Mouse (Mus musculus): ENCODE data around the gene Sypl2. TPM values are rescaled to one million over a fixed set of nuclear protein-coding genes. Genes with fewer than 3 reads are reported as not detected.

Sypl2 gene
- polyA plus RNA-seq, 1 experiment: 3.1 TPM

DNA sequence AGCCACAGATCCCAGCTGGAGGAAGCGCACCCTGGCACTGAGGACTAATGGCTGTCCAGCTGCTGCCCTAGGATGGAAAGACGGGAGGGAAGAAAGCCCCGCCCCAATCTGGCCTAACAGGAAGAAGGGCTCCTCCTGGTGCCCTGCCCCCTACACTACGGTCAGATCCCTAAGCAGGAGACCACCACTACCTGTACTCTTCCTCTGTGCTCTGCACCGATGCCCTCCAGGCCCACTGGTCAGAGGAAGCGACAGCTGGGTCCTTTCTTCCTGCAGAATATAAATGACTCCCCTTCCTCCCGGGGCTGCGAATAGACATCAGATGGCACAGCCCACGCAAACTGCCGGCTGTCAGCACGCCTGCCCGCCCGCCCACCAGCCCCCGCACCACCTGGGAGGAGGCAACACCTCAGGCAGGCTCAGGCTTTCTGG is 29.4 kb downstream of the Sypl2 start:
- WGBS: 24% methylated on average over 14 of the region's 14 CpGs
- H3K4me1 ChIP-seq (ENCODE audit: control insufficient read depth, insufficient read depth, low read length): peaks cover 9% of the 10 kb centered on the region
- H3K4me3 ChIP-seq (replicated peaks; ENCODE audit: extremely low read depth, low read depth, low read length): no peak overlapping the region
- DNase-seq: no peak
- TF ChIP-seq POLR2A (IDR thresholded peaks at IDR 0.05; ENCODE audit: borderline replicate concordance, extremely low read depth, low read depth, low read length) (no peak), CTCF (IDR thresholded peaks at IDR 0.05; ENCODE audit: insufficient read depth, low read length) (no peak)

DNA sequence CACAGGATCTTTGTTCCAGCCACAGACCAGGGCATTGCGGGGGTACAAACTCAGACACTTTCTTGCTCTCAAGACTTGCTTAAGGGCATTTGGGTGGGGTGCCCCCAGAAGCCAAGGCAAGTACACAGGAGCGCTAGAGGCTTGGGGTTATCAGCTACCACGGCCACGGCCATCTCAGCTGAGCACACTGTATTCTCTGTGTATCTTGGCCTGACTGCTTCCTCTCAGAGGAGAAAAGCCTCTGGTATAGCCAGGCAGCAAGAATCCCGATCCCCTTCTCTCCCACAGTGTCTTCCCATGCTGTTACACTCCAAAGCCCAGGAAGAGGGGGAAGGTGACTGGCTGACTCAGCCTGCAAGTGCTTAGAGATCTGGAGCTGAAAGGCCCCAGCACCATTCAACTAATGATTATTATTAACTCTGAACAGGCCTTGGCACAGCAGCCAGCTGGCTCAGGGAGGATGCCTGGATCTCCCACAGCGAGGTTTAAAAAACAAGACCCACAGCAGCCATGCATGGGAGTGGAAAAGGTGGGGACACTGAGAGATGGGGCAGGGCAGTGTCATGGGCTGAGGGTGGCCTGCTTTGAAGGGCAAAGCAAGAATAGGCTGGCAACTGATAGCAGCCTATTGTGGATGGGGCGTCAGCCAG is 30.4 kb downstream of the Sypl2 start:
- Histone ChIP-seq H3K4me1 (ENCODE audit: control insufficient read depth, insufficient read depth, low read length) (peaks cover 6% of the 10 kb centered on the region; the same call in 1 of the 2 replicates), H3K4me3 (replicated peaks; ENCODE audit: extremely low read depth, low read depth, low read length) (no peak overlapping the region)
- 83% methylated on average over 7 of the region's 7 CpGs for WGBS
- no peak for TF ChIP-seq CTCF (IDR thresholded peaks at IDR 0.05; ENCODE audit: insufficient read depth, low read length)
- no peak for TF ChIP-seq POLR2A (IDR thresholded peaks at IDR 0.05; ENCODE audit: borderline replicate concordance, extremely low read depth, low read depth, low read length)
- DNase-seq: no peak

DNA sequence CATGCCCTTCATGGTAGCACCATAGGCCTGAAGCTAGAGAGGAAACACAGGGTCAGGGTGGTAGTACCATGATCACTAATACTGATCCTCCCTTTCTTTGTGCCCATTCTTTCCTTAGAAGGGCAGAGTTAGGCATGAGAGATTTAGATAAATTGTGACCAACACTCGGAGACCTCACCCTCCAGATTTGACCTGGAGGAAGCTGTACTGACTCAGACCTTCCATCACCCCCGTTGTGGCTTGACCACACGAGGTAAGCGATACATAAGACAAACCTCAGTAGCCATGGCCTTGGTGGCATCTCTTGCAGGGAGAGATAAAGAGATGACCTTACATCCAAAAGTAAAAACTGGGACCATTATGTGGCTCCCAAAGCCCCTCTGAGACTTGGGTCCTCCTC is 31.2 kb downstream of the Sypl2 start:
- DNase-seq: no peak
- TF ChIP-seq POLR2A (IDR thresholded peaks at IDR 0.05; ENCODE audit: borderline replicate concordance, extremely low read depth, low read depth, low read length): no peak
- TF ChIP-seq CTCF (IDR thresholded peaks at IDR 0.05; ENCODE audit: insufficient read depth, low read length): no peak
- no peak overlapping the region for H3K4me3 ChIP-seq (replicated peaks; ENCODE audit: extremely low read depth, low read depth, low read length)
- 89% methylated on average over 4 of the region's 4 CpGs for WGBS
- H3K4me1 ChIP-seq (ENCODE audit: control insufficient read depth, insufficient read depth, low read length): peaks cover 6% of the 10 kb centered on the region; the same call in 1 of the 2 replicates

DNA sequence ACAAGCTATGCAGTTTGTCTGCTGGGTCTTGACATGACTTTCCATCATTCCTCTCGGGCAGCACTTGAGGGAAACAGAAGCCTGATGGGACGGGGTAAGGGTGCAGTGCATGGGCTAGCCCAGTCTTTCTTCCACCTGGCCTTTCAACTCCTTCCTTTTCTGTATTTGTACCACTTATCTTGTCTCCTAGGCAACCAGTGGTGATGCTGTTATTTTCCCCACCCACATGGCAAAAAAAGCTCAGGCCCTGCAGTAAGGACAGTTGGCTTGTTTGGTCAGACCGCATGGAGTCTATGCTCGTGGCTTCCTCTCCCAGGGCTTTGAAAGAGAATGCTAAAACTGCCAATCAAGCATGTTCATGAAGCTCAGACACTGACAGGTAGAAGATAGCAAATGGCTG is 32.8 kb downstream of the Sypl2 start:
- 75% methylated on average over 4 of the region's 4 CpGs for WGBS
- Histone ChIP-seq H3K4me1 (ENCODE audit: control insufficient read depth, insufficient read depth, low read length) (peaks cover 3% of the 10 kb centered on the region; the same call in 1 of the 2 replicates), H3K4me3 (replicated peaks; ENCODE audit: extremely low read depth, low read depth, low read length) (no peak overlapping the region)
- DNase-seq: no peak
- no peak for TF ChIP-seq CTCF (IDR thresholded peaks at IDR 0.05; ENCODE audit: insufficient read depth, low read length)
- no peak for TF ChIP-seq POLR2A (IDR thresholded peaks at IDR 0.05; ENCODE audit: borderline replicate concordance, extremely low read depth, low read depth, low read length)

DNA sequence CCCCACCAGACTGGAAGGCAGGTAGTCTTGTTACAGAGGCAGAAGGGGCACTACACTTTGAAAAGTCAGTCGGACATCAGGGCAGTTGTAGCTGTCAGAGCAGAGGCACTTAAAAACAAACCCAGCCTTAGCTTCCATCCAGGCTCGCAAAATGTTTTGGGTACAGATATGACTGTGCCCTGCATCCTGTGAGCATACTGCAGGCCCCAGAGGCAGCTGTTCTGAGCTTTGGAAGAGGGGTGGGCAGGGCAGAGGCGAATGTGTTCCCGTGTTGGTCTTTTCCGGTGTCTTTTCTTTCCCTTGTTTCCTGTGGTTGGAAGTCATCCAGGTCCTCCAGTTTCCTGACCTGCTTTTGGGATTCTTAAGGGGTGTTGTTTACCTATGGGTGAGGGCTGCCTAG is 36.6 kb downstream of the Sypl2 start:
- WGBS: 15% methylated on average over 5 of the region's 5 CpGs
- no peak for TF ChIP-seq POLR2A (IDR thresholded peaks at IDR 0.05; ENCODE audit: borderline replicate concordance, extremely low read depth, low read depth, low read length)
- TF ChIP-seq CTCF (IDR thresholded peaks at IDR 0.05; ENCODE audit: insufficient read depth, low read length): no peak
- no peak overlapping the region for H3K4me3 ChIP-seq (replicated peaks; ENCODE audit: extremely low read depth, low read depth, low read length)
- H3K4me1 ChIP-seq (ENCODE audit: control insufficient read depth, insufficient read depth, low read length): peaks cover 11% of the 10 kb centered on the region
- DNase-seq: no peak

DNA sequence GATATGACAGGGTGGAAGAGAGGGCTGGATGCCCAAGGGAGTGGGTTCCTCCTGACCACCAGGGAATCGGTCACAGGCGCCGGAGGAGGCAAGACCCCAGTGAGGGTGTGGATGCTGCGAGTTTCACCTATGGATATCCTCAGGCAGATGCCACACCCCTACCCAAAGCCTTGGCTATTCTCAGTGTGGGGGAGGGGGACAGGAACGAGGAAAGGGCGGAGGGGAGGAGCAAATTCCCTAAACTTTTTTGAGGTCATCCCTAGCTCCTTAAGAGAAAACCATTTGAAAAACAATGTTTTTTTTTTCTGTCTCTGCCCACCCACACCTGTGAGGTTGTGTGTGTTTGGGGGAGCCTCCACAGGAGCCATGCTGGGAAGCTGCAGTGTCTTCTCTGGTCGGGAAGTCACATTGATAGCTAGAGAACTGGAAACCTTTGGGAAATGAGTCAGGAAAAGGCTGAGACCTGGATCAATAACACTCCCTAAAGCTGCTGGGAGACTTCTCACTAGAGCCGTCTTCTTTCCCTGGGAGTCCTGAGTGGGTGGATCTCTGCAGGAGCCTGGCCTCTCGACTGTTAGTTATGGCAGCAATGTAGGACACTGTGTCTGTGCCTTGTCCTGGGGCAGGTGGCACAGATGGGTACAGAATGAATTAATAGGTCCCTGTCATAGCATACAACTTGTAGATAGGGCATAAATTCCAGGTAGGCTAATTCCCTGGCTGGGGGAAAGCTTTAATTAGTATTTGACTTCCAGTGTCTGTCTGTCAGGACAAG is 37.5 kb downstream of the Sypl2 start:
- 84% methylated on average over 9 of the region's 9 CpGs for WGBS
- no peak for DNase-seq
- no peak for TF ChIP-seq POLR2A (IDR thresholded peaks at IDR 0.05; ENCODE audit: borderline replicate concordance, extremely low read depth, low read depth, low read length)
- TF ChIP-seq CTCF (IDR thresholded peaks at IDR 0.05; ENCODE audit: insufficient read depth, low read length): no peak
- Histone ChIP-seq H3K4me1 (ENCODE audit: control insufficient read depth, insufficient read depth, low read length) (peaks cover 11% of the 10 kb centered on the region), H3K4me3 (replicated peaks; ENCODE audit: extremely low read depth, low read depth, low read length) (no peak overlapping the region)

DNA sequence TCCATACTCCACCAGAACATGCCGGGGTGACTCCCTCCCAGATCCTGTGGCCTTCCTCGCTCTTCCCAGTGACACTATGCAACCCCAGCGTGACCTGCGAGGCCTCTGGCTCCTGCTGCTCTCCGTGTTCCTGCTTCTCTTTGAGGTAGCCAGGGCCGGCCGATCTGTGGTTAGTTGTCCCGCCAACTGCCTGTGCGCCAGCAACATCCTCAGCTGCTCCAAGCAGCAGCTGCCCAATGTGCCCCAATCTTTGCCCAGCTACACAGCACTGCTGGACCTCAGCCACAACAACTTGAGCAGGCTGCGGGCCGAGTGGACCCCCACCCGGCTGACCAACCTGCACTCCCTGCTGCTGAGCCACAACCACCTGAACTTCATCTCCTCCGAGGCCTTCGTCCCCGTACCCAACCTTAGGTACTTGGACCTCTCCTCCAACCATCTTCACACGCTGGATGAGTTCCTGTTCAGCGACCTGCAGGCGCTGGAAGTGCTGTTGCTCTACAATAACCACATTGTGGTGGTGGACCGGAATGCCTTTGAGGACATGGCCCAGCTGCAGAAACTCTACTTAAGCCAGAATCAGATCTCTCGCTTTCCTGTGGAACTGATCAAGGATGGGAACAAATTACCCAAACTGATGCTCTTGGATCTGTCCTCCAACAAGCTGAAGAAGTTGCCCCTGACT is 39.2 kb downstream of the Sypl2 start:
- H3K4me1 ChIP-seq (ENCODE audit: control insufficient read depth, insufficient read depth, low read length): peaks cover 11% of the 10 kb centered on the region
- TF ChIP-seq POLR2A (IDR thresholded peaks at IDR 0.05; ENCODE audit: borderline replicate concordance, extremely low read depth, low read depth, low read length) (no peak), CTCF (IDR thresholded peaks at IDR 0.05; ENCODE audit: insufficient read depth, low read length) (no peak)
- no peak for DNase-seq
- H3K4me3 ChIP-seq (replicated peaks; ENCODE audit: extremely low read depth, low read depth, low read length): peak overlapping the region; percentile 9
- WGBS: 73% methylated on average over 20 of the region's 20 CpGs

DNA sequence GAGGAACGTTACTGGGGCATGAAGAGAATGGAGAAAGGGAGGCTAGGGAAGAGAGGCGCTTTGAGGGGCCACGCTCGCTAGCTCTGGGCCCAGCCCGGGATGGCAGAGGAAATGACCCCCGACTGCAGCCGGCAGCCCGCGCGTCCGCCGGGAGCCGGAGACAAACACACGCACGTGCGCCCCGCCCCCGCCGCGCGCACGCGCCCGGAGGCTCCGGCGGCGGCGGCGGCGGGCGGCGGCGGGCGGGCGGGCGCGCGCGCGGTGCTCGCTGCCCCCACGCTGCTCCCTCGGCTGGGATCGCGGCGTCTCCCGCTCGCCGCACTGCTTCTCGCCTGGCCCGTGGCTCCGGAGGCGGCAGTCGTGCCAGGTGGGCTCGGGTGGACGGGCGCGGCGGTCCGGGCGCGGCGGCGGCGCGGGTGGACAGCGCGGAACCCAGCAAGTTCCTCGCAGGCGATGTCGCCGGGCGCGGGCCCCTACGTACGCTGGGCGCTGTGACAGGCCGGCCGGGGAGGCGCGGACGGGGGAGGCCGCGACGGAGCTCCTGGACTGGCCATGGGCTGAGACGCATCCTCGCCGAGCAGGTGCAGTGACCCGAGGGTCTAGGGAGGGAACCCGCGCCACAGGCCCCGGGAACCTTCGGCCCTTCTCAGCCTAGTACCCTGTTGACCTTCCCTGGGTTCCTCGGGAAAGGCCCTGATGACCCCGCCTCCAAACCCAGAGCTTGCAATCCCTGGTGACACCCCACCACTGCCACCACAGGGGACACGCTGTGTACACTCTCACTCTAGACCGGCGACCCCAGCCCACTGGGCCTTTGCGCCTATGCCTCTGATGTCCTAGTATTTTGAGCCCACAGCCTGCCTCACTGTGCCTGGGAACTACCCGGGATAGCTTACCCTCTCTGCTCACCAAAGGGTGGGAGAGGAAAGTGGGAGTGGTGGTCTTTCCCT is 40.1 kb downstream of the Sypl2 start, which contains the start of gene Amigo1:
Gene Amigo1 (plus strand): TSS at position 238 of the 950 bp plus-strand sequence.
- peak within 1 kb of the TSS; percentile 91 for H3K4me3 ChIP-seq (replicated peaks; ENCODE audit: extremely low read depth, low read depth, low read length)
- peak; percentile 59 for DNase-seq
- H3K4me1 ChIP-seq (ENCODE audit: control insufficient read depth, insufficient read depth, low read length): peaks cover 11% of the 10 kb centered on the region
- no peak for TF ChIP-seq POLR2A (IDR thresholded peaks at IDR 0.05; ENCODE audit: borderline replicate concordance, extremely low read depth, low read depth, low read length)
- TF ChIP-seq CTCF (IDR thresholded peaks at IDR 0.05; ENCODE audit: insufficient read depth, low read length): no peak
- 5% methylated on average over 68 of the region's 100 CpGs for WGBS
